Mouse (Mus musculus) layer of hippocampus, adult 2 months (tissue): Measurements from ENCODE around the gene AW549877. TPM values are rescaled to one million over a fixed set of nuclear protein-coding genes. Genes with fewer than 3 reads are reported as not detected.

Source experiments
- DNase-seq, 2 experiments: peaks; one replicate each; pipeline ENCODE4 v3.0.0; 2022; ENCODE audit warnings: low spot score in 2 of 2
- H3K27ac ChIP-seq: fragments of 200-600 bp; 2 replicates; pipeline ENCODE4 v1.8.1; 2022
- H3K4me3 ChIP-seq: fragments of 200-600 bp; 2 replicates; pipeline ENCODE4 v1.8.1; 2022; ENCODE audit warnings: mild to moderate bottlenecking
- CTCF ChIP-seq: fragments of 200-600 bp; conservative IDR thresholded peaks from 2 replicates; pipeline ENCODE4 v1.8.1; 2022; ENCODE audit warnings: antibody characterized with exemption, mild to moderate bottlenecking, moderate library complexity
- total RNA-seq, 2 experiments: library from RNA; stranded (reverse); gene quantifications; 2 replicates each; pipeline ENCODE4 v1.2.3; 2021

AW549877 gene
- total RNA-seq, 2 experiments from 2014 or later = 44.3 to 44.7 TPM

DNA sequence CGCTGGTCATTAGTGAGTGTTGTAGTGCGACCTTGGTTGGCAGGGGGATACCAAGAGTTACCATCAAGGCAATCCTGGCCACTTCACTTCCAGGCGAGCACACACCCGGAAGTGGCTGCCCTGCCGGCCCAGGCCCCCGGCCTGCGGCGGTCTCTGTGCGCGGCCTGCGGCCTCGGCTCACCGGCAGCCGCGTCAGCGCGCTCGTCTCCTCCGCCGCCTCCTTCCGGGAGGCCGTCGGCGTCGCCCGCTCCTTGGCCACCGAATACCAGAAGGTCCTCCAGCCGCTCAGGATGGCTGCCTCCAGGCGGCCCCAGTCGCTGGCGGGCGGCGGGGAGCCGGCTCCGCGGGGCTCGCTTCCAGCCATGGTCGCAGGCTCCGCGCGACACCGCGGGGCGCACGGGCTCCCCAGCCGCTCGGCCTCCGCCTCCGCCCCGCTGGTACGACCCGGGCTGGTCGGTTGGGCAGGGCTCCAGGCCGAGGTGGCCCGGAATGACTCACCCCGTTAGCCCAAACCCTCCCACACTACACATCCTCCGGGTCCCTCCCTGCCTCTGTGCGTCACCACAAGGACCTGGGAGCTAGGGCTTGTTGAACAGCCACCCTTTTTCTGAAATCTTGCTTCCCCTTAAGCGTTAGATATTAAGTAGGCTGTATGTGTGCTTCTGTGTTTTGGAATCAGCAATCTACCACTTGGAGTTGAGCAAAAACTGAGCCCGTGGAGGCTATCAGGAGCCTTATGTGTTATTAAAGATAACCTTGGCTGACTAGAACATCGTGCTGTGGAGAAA, 16.3 kb downstream of the AW549877 start, which contains the start of gene Fbxo4:
TSS of gene Fbxo4 (minus strand) at position 513 of the 788 bp plus-strand sequence.
- DNase-seq = peak; percentile 65 to 71
- TF ChIP-seq CTCF = no peak
- H3K4me3 ChIP-seq = peak within 1 kb of the TSS; percentile 69
- H3K27ac ChIP-seq = peak within 1 kb of the TSS; percentile 100

GRCm38 (mm10) chr15:3978279-3978678, 17.3 kb downstream of the AW549877 start:
- DNase-seq = no peak
- TF ChIP-seq CTCF = peak; percentile 67
- Histone ChIP-seq H3K4me3 (peak overlapping the region; percentile 69), H3K27ac (peak overlapping the region; percentile 100; the same call in 1 of the 2 replicates)

DNA sequence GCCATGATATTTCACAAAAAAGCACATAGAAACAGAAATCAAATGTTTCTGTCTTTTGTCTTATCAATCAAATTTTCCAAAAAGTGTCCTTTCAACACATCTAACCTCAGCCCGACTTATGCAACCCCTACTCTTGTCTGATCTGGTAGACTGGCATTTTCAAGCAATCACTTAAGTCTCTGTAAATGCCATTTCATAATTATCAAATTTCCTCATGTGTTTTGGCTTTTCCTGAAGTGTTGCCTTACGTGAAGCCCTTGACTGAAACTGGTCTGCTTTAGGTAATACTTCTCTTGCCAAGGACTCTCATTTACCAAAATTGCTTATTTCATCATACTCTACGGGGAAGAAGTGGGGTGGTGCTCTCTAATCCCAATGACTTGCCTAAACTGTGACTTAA, 22.2 kb downstream of the AW549877 start:
- no peak overlapping the region for H3K4me3 ChIP-seq
- TF ChIP-seq CTCF = no peak
- no peak overlapping the region for H3K27ac ChIP-seq
- DNase-seq = no peak

DNA sequence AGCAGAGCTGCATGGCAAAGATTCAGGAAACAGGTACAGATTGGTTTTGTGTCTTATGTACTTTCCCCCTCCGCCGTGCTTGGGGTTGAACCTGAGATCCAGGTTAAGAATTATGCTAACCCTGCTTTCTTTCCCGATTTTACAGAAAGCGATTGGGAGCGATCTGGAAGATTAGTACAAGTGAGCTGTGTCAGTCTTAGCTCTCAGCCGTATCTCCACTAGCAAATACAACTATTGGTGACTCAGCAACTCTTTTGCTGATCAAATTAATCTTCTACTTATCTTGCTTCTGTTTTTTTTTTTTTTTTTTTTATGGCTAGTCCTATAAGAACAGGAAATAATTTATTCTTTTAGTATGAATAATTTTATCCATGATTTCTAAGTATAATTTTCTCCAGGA, 25.4 kb downstream of the AW549877 start:
- no peak overlapping the region for H3K4me3 ChIP-seq
- H3K27ac ChIP-seq = no peak overlapping the region
- no peak for TF ChIP-seq CTCF
- DNase-seq = no peak

GRCm38 (mm10) chr15:3969743-3970142, 25.8 kb downstream of the AW549877 start:
- no peak for TF ChIP-seq CTCF
- no peak for DNase-seq
- H3K4me3 ChIP-seq = no peak overlapping the region
- H3K27ac ChIP-seq = no peak overlapping the region

GRCm38 (mm10) chr15:3962251-3962650, 33.3 kb downstream of the AW549877 start:
- no peak for DNase-seq
- no peak for TF ChIP-seq CTCF
- H3K27ac ChIP-seq = no peak overlapping the region
- H3K4me3 ChIP-seq = no peak overlapping the region

DNA sequence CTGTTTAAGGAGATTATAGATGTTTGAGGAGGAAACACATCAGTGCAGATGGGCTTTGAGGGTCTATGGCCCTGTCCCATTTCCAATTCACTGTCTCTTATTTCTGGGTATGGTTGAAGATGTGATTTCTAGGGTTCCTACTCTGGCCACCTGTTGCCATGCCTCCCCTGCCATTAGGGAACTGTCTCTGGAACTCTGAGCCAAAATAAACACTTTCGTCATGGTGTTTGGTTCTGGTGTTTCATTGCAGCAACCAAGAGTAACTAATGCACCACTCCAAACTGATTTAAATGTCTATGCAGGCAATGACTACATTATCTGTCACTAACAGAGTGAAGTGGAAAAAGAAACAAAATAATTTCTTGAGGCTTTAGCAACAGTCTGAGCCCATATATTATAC, 35.5 kb downstream of the AW549877 start:
- no peak for TF ChIP-seq CTCF
- Histone ChIP-seq H3K27ac (no peak overlapping the region), H3K4me3 (no peak overlapping the region)
- no peak for DNase-seq

DNA sequence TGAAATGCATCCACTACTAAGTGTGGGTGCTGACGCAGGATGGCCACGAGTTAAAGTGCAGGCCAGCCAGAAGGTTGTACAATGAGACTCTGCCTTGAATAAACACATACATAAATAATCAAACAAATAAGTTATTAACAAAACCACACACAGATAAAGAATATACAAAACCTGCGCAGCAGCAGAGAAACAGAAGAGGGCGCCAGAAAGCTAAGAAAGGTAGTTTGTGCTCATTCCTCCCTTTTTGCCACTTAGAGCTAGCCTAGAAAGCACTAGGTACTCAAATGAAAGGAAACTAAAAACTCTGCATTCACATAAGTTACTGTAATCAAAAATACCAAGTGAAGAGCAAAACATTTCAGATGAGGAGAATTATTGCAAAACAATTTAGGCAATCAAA, 37.6 kb downstream of the AW549877 start:
- peak; percentile 91 for TF ChIP-seq CTCF
- H3K27ac ChIP-seq = no peak overlapping the region
- H3K4me3 ChIP-seq = no peak overlapping the region
- DNase-seq = peak; percentile 51 to 56

- DNase-seq = peak in 1 of 2 experiments; percentile 34
- Histone ChIP-seq H3K27ac (peak overlapping the region; percentile 64), H3K4me3 (no peak overlapping the region)
- no peak for TF ChIP-seq CTCF
Measured at GRCm38 (mm10) chr15:3954971-3955370, 40.6 kb downstream of the AW549877 start.

GRCm38 (mm10) chr15:3938132-3938531, 57.4 kb downstream of the AW549877 start:
- TF ChIP-seq CTCF = peak; percentile 49

DNA sequence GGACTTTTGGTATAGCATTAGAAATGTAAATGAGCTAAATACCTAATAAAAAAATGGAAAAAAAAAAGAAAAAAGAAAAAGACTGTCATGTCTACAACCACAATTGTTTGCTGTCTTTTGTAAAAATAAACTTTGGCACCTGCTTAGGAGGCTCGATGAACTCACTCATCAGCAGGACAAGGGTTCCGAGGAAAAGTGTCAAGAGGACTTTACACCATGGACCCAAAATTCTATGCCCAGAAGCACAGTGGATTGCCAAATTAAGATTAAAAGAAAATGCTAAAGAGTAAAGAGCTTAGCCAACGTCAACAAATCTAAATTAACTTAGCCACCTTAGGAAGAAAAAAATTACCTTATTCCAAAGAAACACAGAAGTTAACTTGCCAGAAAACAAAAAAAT, 59.5 kb downstream of the AW549877 start:
- DNase-seq = no peak
- Histone ChIP-seq H3K4me3 (no peak overlapping the region), H3K27ac (no peak overlapping the region)
- TF ChIP-seq CTCF = no peak

More at GRCm38 (mm10) chr15:3938132-3938531, 57.4 kb downstream of the AW549877 start:
- DNase-seq = no peak
- Histone ChIP-seq H3K27ac (no peak overlapping the region), H3K4me3 (no peak overlapping the region)

GRCm38 (mm10) chr15:3933466-3933865, 62.1 kb downstream of the AW549877 start:
- H3K27ac ChIP-seq = no peak overlapping the region
- DNase-seq = no peak
- no peak for TF ChIP-seq CTCF
- H3K4me3 ChIP-seq = no peak overlapping the region

Other genes with a start within 250 kb of the AW549877 start
- 1 to 10 TPM; 9.0 to 9.6 TPM for gene Fbxo4, start 16.2 kb downstream of the AW549877 start, total RNA-seq
- 100 to 1,000 TPM; 271 to 283 TPM for gene Oxct1, start 30.6 kb upstream of the AW549877 start, total RNA-seq